Mouse (Mus musculus): ENCODE measurements at regions not wholly inside any gene's neighbourhood (a gene's known extent, or its start where the extent isn't known, plus 50 kb on each side); places are given as distances from the start of the nearest gene placed in this dataset.
"Not testable (repeated sequence)": the region's sequence is repeated elsewhere in the genome, so short reads cannot be mapped to it uniquely, and the experiment has no call there.

DNA sequence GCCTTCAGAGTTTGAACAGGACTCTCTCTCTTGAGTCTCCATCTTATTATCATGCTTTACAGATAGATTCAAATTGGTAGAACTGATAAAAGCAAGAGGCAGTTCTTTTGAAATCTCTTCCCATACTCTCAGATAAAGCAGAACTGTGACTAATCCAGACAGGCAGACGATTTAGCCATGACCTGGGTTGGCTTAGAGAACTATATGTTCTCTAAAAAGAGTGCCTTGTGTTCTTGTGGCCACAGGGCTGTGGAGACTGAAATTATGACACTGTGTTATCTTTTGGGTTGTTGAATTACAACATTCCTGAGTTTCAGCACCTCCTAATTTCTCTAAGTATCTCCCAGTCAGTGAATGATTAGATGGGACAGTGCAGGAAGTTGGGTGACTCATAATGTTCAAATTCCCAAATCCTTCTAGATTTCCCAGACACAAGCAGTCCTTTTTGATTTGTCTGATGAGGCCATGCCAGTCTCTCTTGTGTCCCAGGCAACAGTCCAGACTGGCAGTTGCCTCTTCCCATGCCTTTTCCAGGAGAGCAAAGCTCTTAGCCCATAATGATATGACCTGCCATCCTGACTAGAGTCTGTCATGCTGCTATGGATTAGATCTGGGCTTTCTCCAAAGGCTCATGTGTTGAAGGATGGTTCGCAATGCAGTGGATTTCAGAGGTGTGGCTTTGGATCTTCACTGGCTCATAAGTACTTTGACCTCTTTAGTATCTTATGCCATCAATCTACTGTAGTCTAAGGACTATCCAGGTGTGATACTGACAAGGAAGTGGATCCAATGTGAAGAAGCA, 66.4 kb upstream of the Tbl1xr1 start:
- ATAC-seq (replicated peaks; ENCODE audit: low FRiP score, poor library complexity, severe bottlenecking): no peak

GRCm38 (mm10) chr3:22010700-22010991, 65.8 kb upstream of the Tbl1xr1 start:
- ATAC-seq (replicated peaks; ENCODE audit: low FRiP score, poor library complexity, severe bottlenecking): not testable (repeated sequence)

DNA sequence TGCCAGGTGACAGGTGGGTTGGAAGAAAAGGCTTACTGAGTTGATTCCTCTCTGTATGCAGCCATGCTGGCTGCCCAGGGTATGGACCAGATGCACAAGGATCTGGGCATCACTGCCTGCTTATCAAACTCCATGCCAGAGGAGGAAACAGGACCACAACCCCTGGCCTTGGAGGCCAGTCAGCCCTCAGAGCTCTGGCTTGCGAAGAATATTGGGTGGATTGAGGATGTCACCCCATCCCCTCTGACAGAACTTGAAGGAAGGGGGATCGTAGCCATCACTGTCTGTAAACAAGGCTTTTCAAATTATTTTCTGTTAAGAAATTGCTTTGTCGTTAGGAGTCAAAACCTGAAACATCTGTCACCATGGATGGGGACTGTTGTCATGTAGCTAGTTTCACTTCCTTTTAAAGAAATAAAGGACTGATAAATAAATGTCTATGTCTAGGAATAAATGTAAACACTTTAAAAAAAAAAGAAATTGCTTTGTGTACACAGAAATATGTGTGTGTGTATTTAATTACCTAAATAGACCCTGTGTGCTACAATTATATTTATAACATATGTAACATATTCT, 55.0 kb upstream of the Tbl1xr1 start:
- ATAC-seq (replicated peaks; ENCODE audit: low FRiP score, poor library complexity, severe bottlenecking): no peak

- ATAC-seq (replicated peaks; ENCODE audit: low FRiP score, poor library complexity, severe bottlenecking): no peak
Measured at GRCm38 (mm10) chr3:22022418-22022817, 54.0 kb upstream of the Tbl1xr1 start.

GRCm38 (mm10) chr3:22023049-22023448, 53.4 kb upstream of the Tbl1xr1 start:
- no peak for ATAC-seq (replicated peaks; ENCODE audit: low FRiP score, poor library complexity, severe bottlenecking)

DNA sequence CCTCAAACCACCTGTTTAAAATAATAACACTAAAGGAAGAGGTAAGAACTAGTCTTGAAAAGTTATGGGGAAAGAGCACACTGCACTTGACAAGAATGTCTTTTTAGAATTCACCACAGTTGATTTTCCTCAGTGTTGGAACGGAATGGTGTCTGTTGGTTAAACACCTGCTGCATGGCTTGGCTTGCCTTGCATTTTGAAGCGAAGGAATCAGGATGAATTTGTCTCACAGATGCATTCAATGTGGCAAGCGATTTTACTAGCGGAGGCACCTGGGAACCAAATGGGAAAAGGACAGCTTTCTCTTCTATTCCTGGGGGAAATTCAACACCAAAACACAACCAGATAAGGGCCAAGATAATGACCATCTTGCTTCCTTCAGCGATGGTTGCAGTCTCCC, 52.9 kb upstream of the Tbl1xr1 start:
- no peak for ATAC-seq (replicated peaks; ENCODE audit: low FRiP score, poor library complexity, severe bottlenecking)

GRCm38 (mm10) chr3:22024200-22024599, 52.3 kb upstream of the Tbl1xr1 start:
- ATAC-seq (replicated peaks; ENCODE audit: low FRiP score, poor library complexity, severe bottlenecking): no peak

- ATAC-seq (replicated peaks; ENCODE audit: low FRiP score, poor library complexity, severe bottlenecking): no peak
Measured at GRCm38 (mm10) chr3:22025119-22025518, 51.3 kb upstream of the Tbl1xr1 start.

DNA sequence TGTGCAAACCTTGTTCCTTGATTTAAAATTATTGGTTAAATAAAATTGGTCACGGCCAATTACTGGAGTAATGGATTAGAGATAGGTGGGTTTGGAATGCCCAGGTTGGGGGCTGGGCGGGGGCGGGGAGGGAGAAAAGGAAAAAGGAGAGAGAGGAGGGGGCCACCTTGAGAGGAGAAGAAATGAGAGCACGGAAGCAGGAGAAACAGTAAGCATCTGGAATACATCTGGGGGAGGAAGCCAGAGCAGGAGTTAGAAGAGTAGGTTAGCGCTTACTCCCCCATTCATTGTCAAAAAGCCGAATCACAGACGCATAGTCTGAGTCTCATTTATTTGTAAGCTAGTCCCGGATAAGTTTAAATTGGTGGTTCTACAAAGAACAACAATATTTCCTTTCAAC, 50.8 kb upstream of the Tbl1xr1 start:
- no peak for ATAC-seq (replicated peaks; ENCODE audit: low FRiP score, poor library complexity, severe bottlenecking)

Measured in erythroblast, adult 5-6 weeks (primary cell).